Mouse (Mus musculus) embryo, embryonic 10 days (tissue): Measurements from ENCODE around the gene Gm4201.
"Not testable (repeated sequence)": the region's sequence is repeated elsewhere in the genome, so short reads cannot be mapped to it uniquely, and the experiment has no call there.

ENCODE experiments used
- DNase-seq: peaks from one replicate; pipeline ENCODE4 v3.0.0-alpha.2; 2015; ENCODE audit warnings: low spot score

The Gm4201 gene

GRCm38 (mm10) chr7:22565243-22565642, at the start of gene Gm4201:
TSS of gene Gm4201 (minus strand) at chr7:22565343.
- not testable (repeated sequence) for DNase-seq

GRCm38 (mm10) chr7:22588027-22588426, 22.9 kb upstream of the Gm4201 start, which contains the start of gene Gm4565:
TSS of gene Gm4565 (minus strand) at chr7:22588127.
- not testable (repeated sequence) for DNase-seq

- not testable (repeated sequence) for DNase-seq
Observed at GRCm38 (mm10) chr7:22534787-22535186, 30.4 kb downstream of the Gm4201 start, which contains the start of gene Gm8677. TSS of gene Gm8677 (minus strand) at chr7:22534887.

GRCm38 (mm10) chr7:22522667-22523066, 42.5 kb downstream of the Gm4201 start, which contains the start of gene Vmn1r152:
TSS of gene Vmn1r152 (plus strand) at chr7:22522967.
- not testable (repeated sequence) for DNase-seq
